In the genomic region with DNA sequence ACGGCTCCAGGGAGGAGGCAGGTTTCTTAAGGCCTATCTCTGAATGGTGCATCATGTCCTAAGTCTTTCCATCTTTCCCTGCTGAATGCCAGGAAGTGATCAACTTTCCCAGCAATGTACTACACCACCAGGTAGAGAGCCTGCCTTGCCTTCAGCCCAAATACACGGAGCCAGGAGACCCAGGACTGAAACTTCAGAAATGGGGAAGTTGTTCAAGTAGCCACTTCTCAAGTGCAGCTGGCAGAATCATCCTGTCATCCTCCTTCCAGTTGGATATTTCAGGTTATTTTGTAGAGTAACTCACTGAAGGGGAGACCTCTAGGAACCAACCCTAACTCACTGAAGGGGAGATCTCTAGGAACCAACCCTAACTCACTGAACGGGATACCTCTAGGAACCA, we compare ENCODE assay signal across 26 mouse cellular contexts.
DNase-seq lines count a peak whose midpoint lies in the region; ATAC-seq and TF ChIP-seq lines count a peak whose summit lies in the region.
"Had no signal": no experiment of that assay in that cellular context is flagged by ENCODE, and none has a peak within 500 bp of the region (broad histone marks: within the 10 kb centered on the region; RNA-seq: fewer than 3 reads in every experiment).

No protein-coding gene starts in this region.

- no peak for TF ChIP-seq EP300 in CH12.LX (IDR thresholded peaks at IDR 0.05; ENCODE audit: low read length)

- H3K9ac ChIP-seq in CH12.LX (ENCODE audit: insufficient read depth, low read depth), result no peak overlapping the region
- H3K9ac ChIP-seq in heart, embryonic 12.5 days, result no peak overlapping the region
- H3K9ac ChIP-seq: embryonic facial prominence, embryonic 12.5 days; embryonic facial prominence, embryonic 15.5 days; forebrain, postnatal 0 days; heart, embryonic 13.5 days; hindbrain, embryonic 12.5 days; hindbrain, embryonic 15.5 days had no signal

- no peaks in the 10 kb centered on the region for H3K9me3 ChIP-seq in CH12.LX (replicated peaks; ENCODE audit: low read length)
- no peaks in the 10 kb centered on the region for H3K9me3 ChIP-seq in embryonic facial prominence, embryonic 10.5 days
- H3K9me3 ChIP-seq in heart, embryonic 12.5 days (replicated peaks), result no peaks in the 10 kb centered on the region
- H3K9me3 ChIP-seq: embryonic facial prominence, embryonic 12.5 days; embryonic facial prominence, embryonic 15.5 days; heart, embryonic 13.5 days; hindbrain, embryonic 12.5 days; hindbrain, embryonic 15.5 days had no signal

- no peaks in the 10 kb centered on the region for H3K27me3 ChIP-seq in CH12.LX (replicated peaks)
- H3K27me3 ChIP-seq in embryonic facial prominence, embryonic 10.5 days (replicated peaks; ENCODE audit: low read depth, poor library complexity, severe bottlenecking), result no peaks in the 10 kb centered on the region
- H3K27me3 ChIP-seq in heart, embryonic 12.5 days (replicated peaks), result no peaks in the 10 kb centered on the region
- H3K27me3 ChIP-seq: embryonic facial prominence, embryonic 12.5 days; embryonic facial prominence, embryonic 15.5 days; heart, embryonic 13.5 days; hindbrain, embryonic 12.5 days; hindbrain, embryonic 15.5 days; Patski had no signal

- H3K4me2 ChIP-seq in CH12.LX (ENCODE audit: insufficient read depth, low read depth, poor library complexity, severe bottlenecking), result no peak overlapping the region
- H3K4me2 ChIP-seq in heart, embryonic 12.5 days, result no peak overlapping the region
- H3K4me2 ChIP-seq: embryonic facial prominence, embryonic 12.5 days; embryonic facial prominence, embryonic 15.5 days; heart, embryonic 13.5 days; hindbrain, embryonic 12.5 days; hindbrain, embryonic 15.5 days had no signal

- H3K4me1 ChIP-seq in CH12.LX (ENCODE audit: control insufficient read depth in 1 of 2, insufficient read depth in 2 of 2), result peaks cover 0 to 10% of the 10 kb centered on the region in 2 experiments; a peak in 2 of 4 replicates
- H3K4me1 ChIP-seq in embryonic facial prominence, embryonic 10.5 days, result no peaks in the 10 kb centered on the region
- no peaks in the 10 kb centered on the region for H3K4me1 ChIP-seq in heart, embryonic 12.5 days (replicated peaks)
- H3K4me1 ChIP-seq: embryonic facial prominence, embryonic 12.5 days; embryonic facial prominence, embryonic 15.5 days; heart, embryonic 13.5 days; hindbrain, embryonic 12.5 days; hindbrain, embryonic 15.5 days had no signal

- dilution Hi-C loops in CH12.LX (cut with MboI; ENCODE audit: extremely low pct_ligation_motif_present, extremely low pct_unique_long_range_greater_than_20kb, low sequenced_read_pairs), result no loop called here

- peak; percentile 27 for DNase-seq in CH12.LX (ENCODE audit: extremely low read depth)
- DNase-seq in embryonic facial prominence, embryonic 10.5 days (ENCODE audit: low spot score), result no peak
- no peak for DNase-seq in embryo, embryonic 11 days
- DNase-seq: adrenal gland, postnatal 10 days; adrenal gland, postnatal 36 days; cerebellum, adult 18-20 months; cerebellum, adult 9-10 months; cerebellum, postnatal 25 days; forebrain, postnatal 0 days; gastrocnemius, adult 2 months; gastrocnemius, postnatal 14 days; heart, adult 18-20 months; heart, postnatal 14 days; heart, postnatal 4 days had no signal

- WGBS in embryonic facial prominence, embryonic 10.5 days, result 92% methylated on average over 3 of the region's 3 CpGs
- 88% methylated on average over 3 of the region's 3 CpGs for WGBS in heart, embryonic 12.5 days

- H3K36me3 ChIP-seq in CH12.LX (replicated peaks in 1 of 2; ENCODE audit: control insufficient read depth in 1 of 2, insufficient read depth in 1 of 2, low read length in 1 of 2), result peaks cover 0 to 23% of the 10 kb centered on the region in 2 experiments
- no peaks in the 10 kb centered on the region for H3K36me3 ChIP-seq in embryonic facial prominence, embryonic 10.5 days (replicated peaks)
- no peaks in the 10 kb centered on the region for H3K36me3 ChIP-seq in heart, embryonic 12.5 days
- H3K36me3 ChIP-seq: embryonic facial prominence, embryonic 12.5 days; embryonic facial prominence, embryonic 15.5 days; heart, embryonic 13.5 days; hindbrain, embryonic 12.5 days; hindbrain, embryonic 15.5 days had no signal

- TF ChIP-seq CTCF in CH12.LX (conservative IDR thresholded peaks at IDR 0.05 in 1 of 2, IDR thresholded peaks at IDR 0.05 in 1 of 2; ENCODE audit: low read depth in 2 of 2, low read length in 2 of 2), result no peak

- no peak for TF ChIP-seq POLR2A in CH12.LX (IDR thresholded peaks at IDR 0.05; ENCODE audit: low read depth, low read length)

- in situ Hi-C loops in CH12.LX (cut with MboI; ENCODE audit: low pct_ligation_motif_present, low pct_unique_long_range_greater_than_20kb, low sequenced_read_pairs), result no loop called here

- no peak for TF ChIP-seq RAD21 in CH12.LX (IDR thresholded peaks at IDR 0.05; ENCODE audit: low read depth, low read length)

- peak; percentile 70; the same call in 1 of the 2 replicates for ATAC-seq in granulocyte monocyte progenitor cell, adult 5-6 weeks (replicated peaks; ENCODE audit: poor library complexity, severe bottlenecking)
- peak; percentile 60 for ATAC-seq in megakaryocyte progenitor cell, adult 5-6 weeks (replicated peaks; ENCODE audit: poor library complexity)
- ATAC-seq in heart, embryonic 12.5 days (ENCODE audit: insufficient number of reproducible peaks, low FRiP score), result no peak
- ATAC-seq: CD4-positive, CD25-positive, alpha-beta regulatory T cell, adult 4 months; forebrain, embryonic 14.5 days; forebrain, postnatal 0 days; intestine, postnatal 0 days; Patski had no signal

- no peak overlapping the region for H3K27ac ChIP-seq in CH12.LX (ENCODE audit: insufficient read depth, low read depth)
- H3K27ac ChIP-seq in embryonic facial prominence, embryonic 10.5 days (replicated peaks), result no peak overlapping the region
- H3K27ac ChIP-seq in heart, embryonic 12.5 days (ENCODE audit: poor library complexity, severe bottlenecking), result no peak overlapping the region
- H3K27ac ChIP-seq: embryonic facial prominence, embryonic 12.5 days; embryonic facial prominence, embryonic 15.5 days; gastrocnemius, adult 2 months; heart, embryonic 13.5 days; hindbrain, embryonic 12.5 days; hindbrain, embryonic 15.5 days had no signal

- no peak overlapping the region for H3K4me3 ChIP-seq in CH12.LX (replicated peaks in 1 of 3; ENCODE audit: low read depth in 2 of 3, low read length in 2 of 3, poor library complexity in 1 of 3)
- H3K4me3 ChIP-seq in embryonic facial prominence, embryonic 10.5 days, result no peak overlapping the region
- no peak overlapping the region for H3K4me3 ChIP-seq in heart, embryonic 12.5 days
- H3K4me3 ChIP-seq: embryonic facial prominence, embryonic 12.5 days; embryonic facial prominence, embryonic 15.5 days; gastrocnemius, adult 2 months; heart, embryonic 13.5 days; hindbrain, embryonic 12.5 days; hindbrain, embryonic 15.5 days had no signal

- no peaks in the 10 kb centered on the region for H3K79me2 ChIP-seq in CH12.LX (replicated peaks; ENCODE audit: control insufficient read depth, extremely low read depth, insufficient read depth, poor library complexity, severe bottlenecking)

TF ChIP-seq in CH12.LX, 34 proteins besides CTCF, POLR2A, EP300 and RAD21:
- no peak for TF ChIP-seq CHD1 (IDR thresholded peaks at IDR 0.05; ENCODE audit: low read depth, low read length)
- no peak for TF ChIP-seq MAFK (IDR thresholded peaks at IDR 0.05; ENCODE audit: insufficient replicate concordance, low read length)
- no peak for TF ChIP-seq ELF1 (IDR thresholded peaks at IDR 0.05; ENCODE audit: low read depth, low read length)
- TF ChIP-seq NELFE (IDR thresholded peaks at IDR 0.05; ENCODE audit: low read depth, low read length), result no peak
- no peak for TF ChIP-seq ZMIZ1 (IDR thresholded peaks at IDR 0.05; ENCODE audit: low read depth, low read length)
- no peak for TF ChIP-seq SMC3 (IDR thresholded peaks at IDR 0.05; ENCODE audit: low read depth, low read length)
- no peak for TF ChIP-seq USF1 (IDR thresholded peaks at IDR 0.05; ENCODE audit: low read depth, low read length)
- no peak for TF ChIP-seq E2F4 (IDR thresholded peaks at IDR 0.05; ENCODE audit: insufficient replicate concordance, low read depth, low read length)
- no peak for TF ChIP-seq UBTF (IDR thresholded peaks at IDR 0.05; ENCODE audit: low read depth, low read length)
- TF ChIP-seq IRF4 (IDR thresholded peaks at IDR 0.05; ENCODE audit: low read depth, low read length), result no peak
- TF ChIP-seq MAX (IDR thresholded peaks at IDR 0.05; ENCODE audit: low read length), result no peak
- TF ChIP-seq CHD2 (IDR thresholded peaks at IDR 0.05; ENCODE audit: low read length), result no peak
